Mouse (Mus musculus) small intestine, adult 2 months (tissue): ENCODE measurements at regions not wholly inside any gene's neighbourhood (a gene's known extent, or its start where the extent isn't known, plus 50 kb on each side); places are given as distances from the start of the nearest gene placed in this dataset.

Experiments
- H3K27ac ChIP-seq: fragments of 200-500 bp; 2 replicates; pipeline ENCODE4 v1.5.1; 2012; ENCODE audit warnings: low read depth, low read length, control low read depth, inconsistent platforms; ENCODE audit not compliant: insufficient read depth
- H3K27me3 ChIP-seq: fragments of 200-500 bp; 2 replicates; pipeline ENCODE4 v1.6.1; 2012; ENCODE audit warnings: mild to moderate bottlenecking, moderate library complexity, low read length, inconsistent platforms; ENCODE audit not compliant: control insufficient read depth, insufficient read depth
- H3K36me3 ChIP-seq: fragments of 200-500 bp; 2 replicates; pipeline ENCODE4 v1.6.1; 2012; ENCODE audit warnings: mild to moderate bottlenecking, low read length, control low read depth, inconsistent platforms; ENCODE audit not compliant: control insufficient read depth, insufficient read depth
- H3K4me1 ChIP-seq: fragments of 200-500 bp; 2 replicates; pipeline ENCODE4 v1.6.1; 2012; ENCODE audit warnings: low read length, inconsistent platforms, mixed read lengths; ENCODE audit not compliant: control insufficient read depth, insufficient read depth, insufficient read length
- H3K4me3 ChIP-seq: fragments of 200-500 bp; 2 replicates; pipeline ENCODE4 v1.5.1; 2012; ENCODE audit warnings: low read depth, mild to moderate bottlenecking, control low read depth, inconsistent platforms, low read length, moderate library complexity
- CTCF ChIP-seq: fragments of 200-500 bp; IDR thresholded peaks from 2 replicates; pipeline ENCODE4 v1.5.1; 2012; ENCODE audit warnings: low read depth, mild to moderate bottlenecking, control low read depth, inconsistent platforms, low read length, moderate library complexity, mixed read lengths; ENCODE audit not compliant: insufficient replicate concordance, insufficient read length; ENCODE audit errors: extremely low read depth
- POLR2A ChIP-seq: fragments of 200-500 bp; IDR thresholded peaks from 2 replicates; pipeline ENCODE4 v1.6.1; 2012; ENCODE audit warnings: low read depth, mild to moderate bottlenecking, control low read depth, inconsistent platforms, low read length, moderate library complexity
- WGBS: fragments of 180-500 bp; shearing (Covaris S2); methylation state at CpG from one replicate; pipeline ENCODE4 v1.1.7; 2018; 5-methylcytosine and 5-hydroxymethylcytosine counted together

GRCm38 (mm10) chr8:8233616-8234015, 427.4 kb downstream of the Efnb2 start:
- no peak for TF ChIP-seq POLR2A
- no peak for TF ChIP-seq CTCF
- peaks cover 15% of the 10 kb centered on the region; the same call in 1 of the 2 replicates for H3K4me1 ChIP-seq
- H3K4me3 ChIP-seq: no peak overlapping the region
- H3K27ac ChIP-seq: no peak overlapping the region
- 84% methylated on average over 3 of the region's 3 CpGs for WGBS
- no peaks in the 10 kb centered on the region for H3K36me3 ChIP-seq
- no peaks in the 10 kb centered on the region for H3K27me3 ChIP-seq

GRCm38 (mm10) chr8:8233156-8233555, 427.9 kb downstream of the Efnb2 start:
- H3K27me3 ChIP-seq: no peaks in the 10 kb centered on the region
- H3K4me1 ChIP-seq: peaks cover 14% of the 10 kb centered on the region; the same call in 1 of the 2 replicates
- no peaks in the 10 kb centered on the region for H3K36me3 ChIP-seq
- no peak overlapping the region for H3K4me3 ChIP-seq
- 85% methylated on average over 4 of the region's 4 CpGs for WGBS
- TF ChIP-seq CTCF (no peak), POLR2A (no peak)
- H3K27ac ChIP-seq: no peak overlapping the region

- H3K27me3 ChIP-seq: no peaks in the 10 kb centered on the region
- TF ChIP-seq CTCF (no peak), POLR2A (no peak)
- WGBS: 90% methylated on average over 13 of the region's 13 CpGs
- no peak overlapping the region for H3K4me3 ChIP-seq
- H3K27ac ChIP-seq: no peak overlapping the region
- no peaks in the 10 kb centered on the region for H3K36me3 ChIP-seq
- H3K4me1 ChIP-seq: peaks cover 11% of the 10 kb centered on the region; the same call in 1 of the 2 replicates
These were observed 428.9 kb downstream of the Efnb2 start for GRCm38 (mm10) chr8:8231996-8232632.

DNA sequence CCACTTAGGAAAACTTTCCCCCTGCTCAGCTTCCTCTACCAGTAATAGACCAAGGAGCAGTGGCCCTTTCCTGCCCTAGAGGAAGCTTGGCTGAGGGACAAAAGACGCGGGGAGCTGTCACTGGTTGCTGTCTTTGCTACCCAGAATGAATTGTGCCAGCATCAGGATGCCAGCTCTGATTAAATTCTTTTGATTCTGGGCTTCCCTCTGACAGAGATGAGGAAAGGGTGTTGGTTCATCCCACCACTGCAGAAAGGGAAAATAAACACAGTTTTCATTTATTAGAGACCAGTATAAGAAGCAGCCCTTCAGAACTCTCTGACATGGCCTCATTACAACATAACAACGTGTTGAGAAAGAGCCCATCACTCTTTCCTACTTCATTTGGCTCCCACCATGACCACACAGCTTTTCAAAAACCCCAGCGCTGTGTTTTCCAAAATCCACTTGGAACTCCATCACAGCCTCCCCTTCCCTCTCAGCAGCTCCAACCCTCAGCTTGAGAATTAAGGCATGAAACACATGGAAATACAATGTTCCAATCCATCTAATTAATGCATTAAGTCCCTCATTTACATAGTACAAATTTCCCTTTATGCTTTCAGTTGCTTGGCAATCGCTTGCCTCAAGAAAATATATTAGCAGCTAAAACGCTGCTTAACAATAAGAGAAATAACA, 429.6 kb downstream of the Efnb2 start:
- H3K27me3 ChIP-seq: no peaks in the 10 kb centered on the region
- no peak overlapping the region for H3K4me3 ChIP-seq
- 76% methylated on average over 6 of the region's 6 CpGs for WGBS
- no peaks in the 10 kb centered on the region for H3K36me3 ChIP-seq
- peaks cover 11% of the 10 kb centered on the region; the same call in 1 of the 2 replicates for H3K4me1 ChIP-seq
- no peak overlapping the region for H3K27ac ChIP-seq
- TF ChIP-seq CTCF: no peak
- no peak for TF ChIP-seq POLR2A

DNA sequence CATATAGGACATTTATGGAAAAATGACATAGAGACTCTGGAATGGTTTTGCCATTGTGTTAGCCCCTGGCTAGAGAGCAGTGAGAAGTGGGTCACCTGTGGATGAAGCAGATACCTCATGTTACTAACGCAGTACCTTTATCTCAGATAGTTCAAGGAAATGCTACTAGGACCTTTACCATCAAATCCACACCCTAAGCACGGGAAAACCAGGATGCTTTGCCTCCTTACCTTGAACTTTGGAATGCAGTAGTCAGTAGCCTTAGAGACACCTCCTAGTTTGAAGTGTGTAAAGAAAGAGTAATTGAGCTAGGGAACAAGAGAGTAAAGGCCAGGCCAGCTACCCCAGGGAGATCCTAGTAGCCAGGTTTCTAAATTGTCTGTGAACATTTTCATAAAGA, 435.0 kb downstream of the Efnb2 start:
- TF ChIP-seq POLR2A (no peak), CTCF (no peak)

DNA sequence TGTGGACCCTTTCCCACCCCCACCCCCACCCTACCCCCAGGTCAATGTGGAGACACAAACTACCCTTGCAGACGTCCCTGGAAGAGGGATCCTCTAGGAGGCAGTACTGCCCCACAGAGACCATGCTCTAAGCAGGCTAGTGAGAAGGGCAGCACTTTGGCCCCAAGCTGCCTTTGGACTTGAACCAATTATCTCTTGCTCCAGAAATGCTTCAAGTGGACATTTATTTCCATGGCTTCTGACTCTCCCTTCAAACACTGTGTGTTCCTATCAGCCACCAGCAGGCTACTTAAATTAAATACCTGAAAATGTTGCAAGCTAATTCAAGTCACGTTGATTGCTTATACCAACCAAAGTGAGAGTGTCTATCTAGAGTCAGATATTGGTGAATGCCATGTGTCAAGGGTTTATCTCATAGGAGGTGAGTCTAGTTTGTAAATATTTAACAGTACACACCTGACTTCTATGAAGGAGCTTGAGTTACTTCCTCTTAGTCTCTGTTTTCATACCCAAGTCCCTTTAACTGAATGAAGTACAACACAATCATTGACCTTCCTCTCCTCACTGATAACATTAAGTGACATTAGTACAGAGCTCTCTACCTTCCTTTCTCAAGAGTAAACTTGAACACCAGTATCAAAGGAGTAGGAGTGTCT, 435.7 kb downstream of the Efnb2 start:
- Histone ChIP-seq H3K4me1 (peaks cover 9% of the 10 kb centered on the region; the same call in 1 of the 2 replicates), H3K27ac (peak overlapping the region; percentile 50), H3K36me3 (no peaks in the 10 kb centered on the region), H3K27me3 (no peaks in the 10 kb centered on the region), H3K4me3 (no peak overlapping the region)
- WGBS: 11% methylated on average over 2 of the region's 2 CpGs
- TF ChIP-seq POLR2A (no peak), CTCF (peak; percentile 77; the same call in 1 of the 2 replicates)

More for the DNA sequence above, 435.0 kb downstream of the Efnb2 start:
- no peaks in the 10 kb centered on the region for H3K36me3 ChIP-seq
- H3K4me3 ChIP-seq: no peak overlapping the region
- H3K27ac ChIP-seq: 0 out of 2 replicates have a peak overlapping the region, but pooled peaks have one; percentile 6
- peaks cover 9% of the 10 kb centered on the region; the same call in 1 of the 2 replicates for H3K4me1 ChIP-seq
- 24% methylated on average over 2 of the region's 2 CpGs for WGBS
- H3K27me3 ChIP-seq: no peaks in the 10 kb centered on the region

DNA sequence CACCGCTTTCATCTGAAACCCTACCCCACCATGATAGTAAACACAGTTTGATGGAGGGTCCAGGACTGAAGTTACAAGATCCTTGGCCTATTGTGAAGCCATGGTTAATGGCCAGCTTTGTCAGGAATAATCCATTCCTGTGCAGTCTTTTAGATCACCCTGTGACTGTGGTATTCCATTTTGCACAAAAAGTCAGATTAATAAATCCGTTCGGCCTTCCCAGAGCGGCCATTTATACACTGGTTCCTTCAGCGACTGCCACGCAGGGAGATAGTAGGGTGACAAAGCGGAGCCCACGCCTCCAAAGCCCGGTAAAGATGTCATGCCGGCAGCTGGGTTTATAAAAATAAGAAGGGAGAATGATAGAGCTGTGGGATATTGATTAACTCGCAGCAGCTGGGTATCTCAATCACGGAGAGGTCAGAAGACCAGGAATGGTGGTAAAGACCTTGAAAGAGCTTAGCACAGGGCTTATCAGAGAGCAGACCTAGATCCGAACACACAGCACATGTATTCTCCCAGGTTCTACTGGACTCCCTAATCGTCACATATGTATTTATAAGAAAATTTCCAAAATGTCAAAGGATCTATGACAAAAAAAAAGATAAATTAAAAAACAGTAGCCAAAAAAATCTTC, 440.5 kb downstream of the Efnb2 start:
- Histone ChIP-seq H3K36me3 (no peaks in the 10 kb centered on the region), H3K27me3 (no peaks in the 10 kb centered on the region), H3K4me3 (no peak overlapping the region), H3K4me1 (no peaks in the 10 kb centered on the region), H3K27ac (no peak overlapping the region)
- no peak for TF ChIP-seq POLR2A
- TF ChIP-seq CTCF: no peak
- 79% methylated on average over 14 of the region's 14 CpGs for WGBS
